Mouse (Mus musculus) c-Kit-negative CD71-positive TER-119-positive erythroid progenitor cells, embryonic 14.5 days (primary cell): ENCODE data around the gene Fstl1.

Source experiments
- DNase-seq: peaks from one replicate; pipeline ENCODE4 v3.0.0-alpha.2; 2013; ENCODE audit warnings: low read depth, low spot score

Gene Fstl1

DNA sequence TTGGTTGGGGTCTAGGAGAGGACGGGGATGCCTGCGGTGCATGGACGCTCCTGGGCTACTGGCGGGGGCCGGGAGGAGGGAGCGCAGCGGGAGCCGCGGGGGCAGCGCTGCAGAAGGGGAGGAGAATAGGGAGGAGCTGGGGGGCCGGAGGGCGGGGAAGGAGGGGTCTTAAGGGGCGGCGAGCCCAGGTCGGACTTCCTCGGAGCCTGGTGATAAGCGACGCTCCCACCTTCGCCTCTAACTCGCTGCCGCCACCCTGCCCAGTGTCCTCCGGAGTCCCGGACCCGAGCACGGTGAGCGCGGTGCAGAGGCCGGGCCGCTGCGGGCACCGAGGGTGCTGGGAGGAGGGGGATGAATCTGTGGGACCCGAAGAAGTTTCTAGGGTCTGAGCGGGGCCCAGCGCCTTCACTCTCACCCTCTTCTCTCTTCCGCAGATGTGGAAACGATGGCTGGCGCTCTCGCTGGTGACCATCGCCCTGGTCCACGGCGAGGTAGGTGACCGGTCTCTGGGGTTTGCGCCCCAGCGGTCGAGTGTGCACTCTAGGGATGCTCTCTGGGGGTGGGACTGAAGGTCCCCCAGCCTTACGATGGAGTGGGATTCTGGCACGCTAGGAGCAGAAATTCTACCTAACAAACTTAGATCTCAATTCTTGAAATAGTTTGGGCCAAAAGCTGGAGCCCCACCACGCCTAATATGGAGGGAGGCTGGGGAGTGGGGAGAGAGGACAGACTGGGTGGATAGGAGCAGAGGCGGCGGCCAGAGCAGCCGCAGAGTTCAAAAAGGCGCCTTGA lies at the start of gene Fstl1:
Gene Fstl1, plus strand, starts transcription at position 14 of the 792 bp plus-strand sequence.
- DNase-seq, result no peak

DNA sequence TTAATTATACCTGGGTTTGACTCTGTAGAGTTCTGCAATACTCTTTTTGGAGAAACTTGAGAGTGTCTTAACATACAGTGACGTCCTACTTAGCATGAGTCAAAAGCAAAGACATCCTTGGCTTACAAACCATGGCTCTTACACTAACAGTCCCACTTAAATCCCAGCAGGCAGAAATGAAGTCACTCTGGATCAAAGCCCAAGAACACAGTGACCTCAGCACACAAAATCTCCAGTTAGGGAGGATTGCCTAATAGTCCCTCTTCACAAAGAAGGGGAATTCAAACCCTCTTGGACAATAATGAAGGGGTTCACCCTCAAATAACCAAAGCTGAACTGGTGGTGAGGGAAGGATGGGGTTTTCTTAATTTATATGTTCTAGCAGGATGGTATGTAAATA lies 48.0 kb upstream of the Fstl1 start:
- no peak for DNase-seq

DNA sequence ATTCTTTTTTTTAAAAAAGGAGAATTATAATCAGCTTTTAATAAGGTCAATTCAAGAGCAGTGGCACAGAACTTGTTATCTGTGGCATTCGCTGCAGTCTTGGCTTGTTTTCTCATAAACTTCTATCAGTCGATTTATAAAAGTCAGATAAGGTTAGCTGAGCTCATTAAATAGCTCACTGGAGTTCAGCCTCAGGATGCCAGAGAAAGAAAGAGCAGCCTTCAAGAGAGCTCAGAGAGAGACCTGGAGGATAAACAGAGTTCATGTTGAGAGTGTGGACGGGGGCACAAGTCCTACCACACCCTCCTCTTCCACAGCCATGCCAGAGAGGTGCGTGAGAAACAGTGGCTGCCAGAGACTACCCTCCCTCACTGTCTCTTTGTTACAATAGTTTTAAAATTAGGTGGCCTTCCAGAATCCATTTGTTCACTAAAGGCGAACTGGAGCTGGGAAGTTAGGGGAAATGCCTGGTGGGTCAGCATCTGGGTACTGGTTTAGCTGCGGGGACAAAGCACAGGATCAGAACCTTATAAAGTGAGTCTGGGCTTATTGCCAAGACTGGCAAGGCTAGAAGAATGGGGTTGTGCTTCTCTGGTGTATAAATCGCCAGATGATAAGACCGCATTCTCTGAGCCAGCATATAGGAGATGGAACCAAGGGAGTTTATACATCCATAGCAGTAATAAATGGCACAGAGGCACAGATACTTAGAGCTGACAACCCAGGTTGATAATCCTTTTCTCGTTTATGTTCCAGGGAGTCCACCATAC lies 47.1 kb upstream of the Fstl1 start:
- DNase-seq, result no peak

DNA sequence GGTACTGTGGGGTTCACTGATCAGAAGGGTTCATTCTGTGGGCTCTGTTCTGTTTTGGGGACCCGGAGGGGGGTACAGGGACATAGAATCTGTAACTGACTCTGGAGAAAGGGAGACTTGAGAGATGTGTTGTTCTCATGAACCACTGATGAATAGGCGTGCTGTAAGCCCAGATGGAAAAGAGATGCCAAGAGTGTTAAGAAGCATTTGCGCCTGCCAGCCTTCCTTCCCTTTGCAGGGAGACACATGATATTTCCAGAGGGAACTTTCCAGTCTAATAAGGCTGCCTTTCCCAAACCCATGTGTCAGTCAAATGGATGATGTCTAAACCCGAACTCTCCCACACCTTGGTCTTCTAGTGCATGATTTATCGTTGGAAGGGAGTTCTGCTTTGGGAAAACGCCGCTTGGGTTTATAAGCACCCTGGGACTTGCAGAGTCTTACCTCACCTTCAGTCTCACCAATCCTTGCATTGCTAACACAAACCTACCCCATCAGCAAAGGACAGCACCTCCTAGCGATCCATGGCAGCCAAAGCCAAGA lies 46.3 kb upstream of the Fstl1 start:
- DNase-seq, result no peak

DNA sequence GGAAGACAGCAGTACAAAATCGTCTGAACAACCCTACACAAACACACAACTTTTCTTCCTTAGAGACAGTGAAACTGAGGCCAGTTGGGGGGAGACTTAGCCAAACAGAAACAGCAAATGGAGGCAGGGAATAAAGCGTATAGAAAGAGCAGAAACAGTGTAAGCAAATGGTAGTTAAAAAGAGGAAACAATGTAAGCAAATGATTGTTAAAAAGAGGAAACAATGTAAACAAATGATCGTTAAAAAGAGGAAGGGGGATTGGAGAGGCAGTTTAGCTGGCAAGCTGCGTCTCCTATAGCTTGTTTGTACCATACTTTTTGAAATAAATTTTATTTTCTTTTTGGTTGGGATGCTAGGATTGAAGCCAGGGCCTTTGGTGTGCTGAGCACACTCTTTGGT lies 45.2 kb upstream of the Fstl1 start:
- DNase-seq, result no peak

DNA sequence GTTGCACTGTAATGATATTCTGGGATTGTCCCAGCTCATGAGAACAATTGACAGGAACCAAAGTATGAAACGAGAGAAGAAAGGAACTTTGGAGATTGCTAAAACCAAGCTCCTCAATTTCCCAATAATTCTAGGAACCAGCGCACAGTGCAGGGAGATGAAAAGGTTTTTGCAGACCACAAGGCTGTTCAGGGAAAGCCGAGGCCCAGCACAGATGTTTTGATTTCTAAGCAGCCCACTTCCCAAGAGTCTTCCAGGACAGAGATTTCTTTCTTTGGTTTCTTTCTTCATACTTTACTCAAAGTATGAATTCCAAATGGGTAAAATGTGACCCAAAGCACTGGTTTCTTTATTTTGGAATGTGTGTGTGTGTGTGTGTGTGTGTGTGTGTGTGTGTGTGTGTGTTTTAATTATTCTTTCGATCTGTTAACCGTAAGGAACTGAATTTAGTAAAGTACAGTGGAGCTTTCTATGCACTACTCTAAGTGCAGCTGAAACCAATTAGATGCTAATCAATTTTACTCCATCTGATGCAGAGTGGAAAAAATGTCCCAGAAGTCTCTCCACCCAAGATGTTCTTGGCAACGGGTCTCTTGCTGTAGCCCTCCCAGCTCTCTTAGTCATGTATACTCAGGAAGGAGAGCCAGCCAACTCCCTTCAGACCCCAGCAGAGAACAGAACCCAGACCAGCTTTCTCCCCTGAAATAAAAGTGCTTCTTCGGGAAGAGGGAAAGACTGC lies 44.5 kb upstream of the Fstl1 start:
- DNase-seq, result no peak

DNA sequence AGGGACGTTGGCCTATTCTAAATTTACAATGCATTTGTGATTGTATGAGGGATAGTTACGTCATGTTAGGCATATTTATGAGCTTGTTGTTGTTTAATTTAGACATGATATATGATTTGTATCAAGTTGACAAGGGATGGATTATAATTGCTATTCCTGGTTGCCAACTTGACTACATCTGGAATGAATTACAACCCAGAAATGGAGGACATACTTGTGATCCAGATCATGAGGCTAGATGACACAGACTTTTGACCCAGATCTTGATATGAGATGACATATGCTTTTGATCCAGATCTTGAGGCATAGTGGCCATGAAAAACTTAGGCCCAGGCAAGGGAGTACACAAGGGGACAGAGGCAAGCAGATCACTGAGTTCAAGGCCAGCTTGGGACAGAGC lies 36.6 kb upstream of the Fstl1 start:
- DNase-seq, result no peak

DNA sequence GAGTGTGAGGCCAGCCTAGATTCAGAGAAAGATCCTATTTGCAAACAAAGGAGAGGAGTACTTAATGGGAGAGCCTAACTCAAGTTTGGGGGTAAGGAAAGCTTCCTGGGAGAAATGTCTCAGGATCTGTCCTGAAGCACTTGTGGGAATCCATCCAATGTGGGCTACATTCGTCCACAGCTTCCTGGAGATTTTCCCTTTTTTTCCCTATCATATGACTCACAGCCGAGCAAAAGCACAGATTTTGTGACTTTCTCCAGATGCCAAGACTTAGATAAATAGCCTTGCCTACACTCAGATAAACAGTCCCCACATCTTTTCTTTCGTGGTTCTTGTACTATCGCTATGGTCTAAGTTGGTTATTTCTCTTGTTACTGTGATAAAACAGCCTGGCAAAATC lies 34.4 kb upstream of the Fstl1 start:
- no peak for DNase-seq

DNA sequence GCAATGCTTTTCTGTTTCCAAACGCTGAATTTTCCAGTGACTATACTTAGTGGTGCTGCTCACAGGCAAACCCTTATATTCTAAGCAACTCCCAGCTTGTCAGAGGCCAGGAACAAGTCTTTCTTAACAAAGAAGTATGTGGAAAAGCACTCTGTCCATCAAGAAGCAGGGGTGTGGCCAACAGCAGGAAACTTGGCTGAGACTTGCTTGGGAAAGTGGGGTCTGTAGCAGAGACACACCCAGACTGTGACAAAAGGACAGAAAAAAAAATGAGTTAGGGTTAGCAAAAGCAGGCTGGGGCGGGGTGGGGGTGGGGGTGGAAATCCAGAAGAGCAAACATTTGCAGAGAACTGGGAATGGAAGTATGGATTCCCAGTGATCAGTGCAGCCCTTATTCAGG lies 23.8 kb upstream of the Fstl1 start:
- DNase-seq, result no peak

DNA sequence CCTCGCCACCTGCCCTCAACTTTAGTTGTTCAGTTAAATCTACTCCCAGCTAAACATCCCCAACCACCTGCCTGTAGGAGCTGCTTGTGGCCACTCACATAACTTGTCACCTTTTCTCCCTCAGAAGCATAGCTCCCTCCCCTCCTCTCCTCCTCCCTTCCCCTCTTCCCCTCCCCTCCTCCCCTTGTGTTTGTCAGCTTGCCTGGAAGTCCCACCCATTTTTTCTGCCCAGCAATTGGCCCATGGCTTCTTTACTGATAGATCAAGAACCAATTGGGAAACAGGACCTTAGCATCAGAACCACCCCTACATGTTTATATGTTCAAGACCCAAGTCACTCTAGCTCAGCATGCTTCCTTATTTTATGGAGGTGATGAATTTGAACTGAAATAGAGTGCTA lies 22.9 kb upstream of the Fstl1 start:
- DNase-seq, result no peak

DNA sequence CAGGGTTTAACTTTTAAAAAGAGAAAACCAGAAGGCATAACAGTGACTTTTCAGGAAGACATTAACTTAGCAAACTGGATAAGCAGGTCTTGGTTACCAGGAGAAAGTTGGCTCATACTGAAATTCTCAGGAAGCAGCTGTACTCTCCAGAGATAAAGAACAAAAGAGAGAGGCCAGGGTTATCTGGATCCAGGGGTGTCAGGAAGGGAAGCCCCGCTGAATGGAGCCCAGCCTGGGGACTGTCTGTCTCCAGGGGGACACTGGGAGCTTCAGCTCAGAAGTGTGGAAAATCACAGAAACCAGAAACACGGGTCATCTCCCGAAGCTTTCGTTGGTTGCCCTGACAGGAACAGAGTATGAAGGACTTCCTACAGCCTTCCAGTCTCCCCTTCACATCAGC lies 22.2 kb upstream of the Fstl1 start:
- DNase-seq, result no peak

DNA sequence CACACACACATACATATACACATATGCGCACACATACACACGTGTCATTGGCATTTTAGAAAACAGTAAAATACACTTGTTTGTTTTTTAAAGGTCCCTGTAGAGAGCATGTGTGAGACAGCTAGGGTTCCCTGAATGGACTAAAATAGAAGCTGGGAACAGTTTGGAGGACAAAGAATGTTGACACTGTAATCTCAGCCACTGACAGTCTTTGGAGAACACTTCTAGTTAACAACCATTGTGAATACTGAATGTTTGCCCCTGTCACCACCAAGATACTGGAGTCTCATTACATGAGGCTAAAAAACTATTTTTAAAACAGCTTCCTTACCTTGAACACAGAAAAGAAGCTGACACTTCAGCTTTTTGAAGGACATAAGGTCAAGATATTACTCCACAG lies 19.4 kb upstream of the Fstl1 start:
- DNase-seq, result no peak

DNA sequence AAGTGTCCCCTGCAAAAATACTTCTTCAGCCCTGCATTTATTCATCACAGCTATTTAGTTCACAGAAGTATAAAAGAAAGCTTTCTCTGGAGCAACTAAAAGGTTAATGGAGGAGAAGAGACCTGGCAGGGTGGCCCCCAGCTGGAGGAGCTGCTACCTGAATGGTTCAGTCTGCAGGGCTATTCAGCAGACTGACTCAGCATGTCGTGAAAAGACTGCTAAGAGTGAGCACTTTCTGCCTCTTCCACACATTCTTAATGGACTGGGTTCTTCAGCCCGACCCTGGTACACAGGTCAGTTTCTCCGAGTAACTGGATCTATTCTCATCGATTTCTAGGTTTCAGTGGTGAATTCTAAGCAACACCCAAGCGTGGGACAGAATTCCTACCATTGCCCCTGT lies 12.9 kb upstream of the Fstl1 start:
- DNase-seq, result no peak

DNA sequence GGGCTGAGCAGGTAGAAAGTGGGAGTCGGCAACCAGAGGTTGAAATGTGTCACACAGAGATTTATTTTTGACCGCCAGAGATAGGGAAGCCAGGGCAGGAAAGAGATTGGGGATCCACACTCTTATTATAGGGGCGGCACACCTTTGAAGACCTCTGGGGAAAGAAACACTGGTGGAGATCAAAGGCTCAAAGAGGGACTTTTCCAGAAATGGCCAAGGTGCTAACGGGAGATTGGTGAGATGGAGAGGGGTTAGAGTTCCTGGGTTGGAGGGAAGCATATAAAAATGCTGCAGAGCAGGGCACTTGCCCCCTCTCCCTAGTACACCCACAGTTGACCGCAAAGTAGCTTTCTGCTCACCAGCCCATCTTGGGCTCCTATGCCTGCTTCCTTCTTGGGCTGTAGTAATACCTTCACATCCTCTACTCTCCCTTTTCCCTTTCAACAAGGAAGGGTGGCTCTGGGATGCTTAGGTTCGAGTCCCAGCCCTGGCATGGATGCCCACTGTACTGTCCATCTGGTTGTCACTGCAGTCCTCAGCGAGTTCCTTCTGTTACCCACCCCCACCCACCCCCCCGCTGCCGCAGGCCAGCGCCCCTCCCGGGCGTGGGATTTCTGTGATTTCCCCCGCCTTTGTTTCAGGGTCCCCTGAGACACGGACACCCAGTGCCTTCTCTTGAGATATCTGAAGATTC lies 360 bp upstream of the Fstl1 start:
- no peak for DNase-seq

DNA sequence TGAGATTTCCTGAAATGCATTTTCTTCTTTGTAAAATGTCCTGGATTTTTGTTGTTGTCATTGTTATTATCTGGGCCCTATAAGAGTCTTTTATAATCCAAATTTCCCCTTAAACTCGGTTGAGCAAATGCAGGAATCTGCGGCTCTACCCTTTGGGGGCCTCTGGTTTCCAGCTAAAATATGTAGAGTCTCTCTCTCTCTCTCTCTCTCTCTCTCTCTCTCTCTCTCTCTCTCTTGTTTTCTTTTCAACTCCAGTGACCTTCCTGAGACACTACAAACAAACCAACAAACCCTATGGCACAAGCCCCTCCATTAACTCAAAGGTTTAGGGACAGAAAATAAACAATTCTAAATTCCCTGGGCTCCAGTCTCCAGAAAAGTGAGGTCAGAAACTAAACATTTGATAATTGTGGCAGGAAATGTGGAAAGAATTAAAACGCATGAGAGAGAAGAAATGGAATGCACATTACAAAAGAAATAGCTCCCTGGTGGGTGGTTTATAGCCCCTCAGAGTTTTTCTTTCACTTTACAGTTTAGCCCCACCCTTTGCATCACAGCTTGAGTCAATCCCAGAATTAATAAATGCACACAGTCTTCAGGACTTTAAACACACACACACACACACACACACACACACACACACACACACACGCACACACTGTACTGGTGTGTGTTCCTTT lies 1.3 kb downstream of the Fstl1 start:
- DNase-seq, result no peak

DNA sequence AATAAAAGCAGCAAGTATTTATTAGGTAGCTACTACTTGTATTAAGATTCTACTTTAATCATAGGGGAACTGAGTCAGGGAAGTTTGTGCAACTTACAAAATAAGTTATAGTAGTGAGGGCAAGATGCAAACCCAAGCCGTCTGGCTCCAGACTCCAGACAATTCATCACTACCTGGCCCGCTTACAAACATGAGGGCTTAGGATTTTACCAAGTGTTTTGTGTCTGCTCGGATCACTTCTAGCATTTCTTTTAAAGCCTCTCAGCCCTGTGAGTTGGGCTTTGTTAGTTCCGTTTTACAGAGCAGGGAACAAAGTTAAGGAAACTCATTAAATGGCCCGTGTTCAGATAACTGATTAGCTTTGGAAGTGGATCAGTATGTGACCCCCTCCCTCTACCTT lies 1.9 kb downstream of the Fstl1 start:
- DNase-seq, result no peak

DNA sequence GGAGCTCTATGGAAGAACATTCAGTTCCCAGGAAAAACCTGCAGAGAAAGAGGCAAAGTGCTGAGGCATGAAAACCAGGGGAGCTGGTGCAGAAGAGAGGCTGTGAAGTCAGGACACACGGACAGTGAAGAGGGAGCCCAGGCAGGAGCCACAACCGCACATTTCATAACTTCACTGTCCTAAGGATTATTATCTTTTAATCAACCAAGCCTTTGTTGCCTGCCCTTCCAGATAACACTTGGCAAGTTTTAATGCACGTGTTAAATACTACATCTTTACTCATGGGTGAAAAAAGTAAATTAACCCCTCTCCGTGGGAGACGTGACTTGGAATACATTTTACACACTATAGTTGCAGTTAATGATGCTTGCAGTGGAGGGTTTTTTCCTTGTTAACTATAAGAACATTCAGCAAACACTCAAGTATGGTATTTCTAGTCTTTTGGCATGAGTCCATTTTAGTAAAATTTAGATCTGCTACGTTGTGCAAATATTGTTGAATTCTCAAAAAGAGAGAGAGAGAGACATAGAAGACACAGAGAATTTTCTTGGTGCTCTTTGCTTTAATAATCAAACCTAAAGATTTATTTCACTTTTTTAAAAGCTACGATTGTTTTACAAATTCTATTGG lies 3.1 kb downstream of the Fstl1 start:
- no peak for DNase-seq

DNA sequence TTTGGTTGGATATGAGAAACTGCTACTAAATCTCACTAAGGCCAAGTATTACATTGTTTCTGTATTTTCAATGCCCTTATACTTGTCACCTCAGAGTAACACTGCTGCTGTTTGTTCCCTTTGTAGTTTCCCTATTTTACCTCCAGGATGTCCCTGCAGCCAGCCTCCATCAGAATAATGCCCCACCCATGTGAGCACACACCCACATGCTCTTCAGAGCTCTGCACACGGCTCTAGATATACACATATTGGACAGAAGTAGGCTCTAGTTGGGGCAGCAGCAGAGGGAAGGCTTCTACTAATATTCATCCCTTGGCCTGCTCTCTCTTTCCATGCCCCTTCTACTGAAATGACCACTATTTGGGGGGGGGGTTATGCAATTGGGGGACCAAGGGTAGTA lies 3.7 kb downstream of the Fstl1 start:
- DNase-seq, result no peak

DNA sequence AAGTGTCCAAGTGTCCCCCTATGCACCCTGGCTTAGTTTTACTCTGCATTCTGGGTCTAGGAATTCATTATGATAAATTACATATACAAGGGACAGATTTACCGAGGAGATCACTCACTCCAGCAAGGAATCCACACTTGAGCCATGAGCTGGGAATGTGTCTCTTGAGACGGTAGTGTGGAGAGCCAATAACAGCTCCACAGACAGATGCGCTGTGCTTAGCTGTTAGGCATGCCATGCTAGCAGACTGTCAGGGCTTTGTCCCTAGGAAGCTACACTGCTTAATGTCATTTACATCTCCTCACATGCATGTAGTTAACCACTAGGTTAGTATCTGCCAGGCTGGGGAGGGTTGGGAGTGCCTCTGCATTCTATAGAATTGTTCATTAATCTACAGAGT lies 4.2 kb downstream of the Fstl1 start:
- DNase-seq, result no peak

DNA sequence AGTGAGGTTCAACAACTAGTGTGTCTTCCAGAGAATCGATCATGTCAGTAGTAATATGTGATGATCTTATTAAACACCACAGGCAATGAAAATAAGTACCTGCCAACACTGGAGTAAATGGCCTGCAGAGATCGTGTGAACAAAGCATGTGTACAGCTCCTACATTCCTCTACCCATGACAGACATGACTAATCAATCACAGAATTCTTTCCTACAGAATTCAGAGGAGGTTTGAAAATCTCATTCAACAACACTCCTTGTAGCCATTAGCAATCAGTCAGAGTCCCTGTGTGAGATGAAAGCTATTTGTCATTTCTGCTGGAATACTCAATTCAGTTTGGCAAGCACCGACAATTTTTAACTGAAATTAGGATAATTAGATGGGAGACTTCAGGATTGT lies 7.9 kb downstream of the Fstl1 start:
- no peak for DNase-seq
